15 mouse cellular contexts compared by ENCODE assay signal in the genomic region with DNA sequence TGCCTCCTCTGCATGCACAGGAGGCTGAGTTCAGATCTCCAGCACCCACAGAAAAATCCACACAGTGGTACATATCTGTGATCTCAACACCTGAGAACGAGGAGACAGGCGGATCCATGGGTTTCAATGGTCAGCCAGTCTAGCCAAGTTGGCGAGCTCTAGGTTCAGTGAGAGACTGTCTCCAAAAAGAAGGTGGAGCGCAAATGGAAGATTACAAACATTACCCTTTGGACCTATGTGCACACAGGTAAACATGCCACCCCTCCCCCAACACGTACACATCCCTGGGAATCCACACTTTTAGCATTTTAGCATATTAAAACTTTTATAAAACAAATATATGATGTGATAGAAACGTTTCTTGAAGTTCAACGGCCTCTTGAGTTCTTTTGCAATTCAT. TPM values are rescaled to one million over a fixed set of nuclear protein-coding genes. Genes with fewer than 3 reads are reported as not detected.
DNase-seq lines count a peak whose midpoint lies in the region; ATAC-seq and TF ChIP-seq lines count a peak whose summit lies in the region.
"Had no signal": no experiment of that assay in that cellular context is flagged by ENCODE, and none has a peak within 500 bp of the region (broad histone marks: within the 10 kb centered on the region; RNA-seq: fewer than 3 reads in every experiment).

No protein-coding gene starts in this region.

- H3K36me3 ChIP-seq in hindbrain, embryonic 14.5 days (replicated peaks; ENCODE audit: control insufficient read depth, insufficient read depth) = no peaks in the 10 kb centered on the region
- no peaks in the 10 kb centered on the region for H3K36me3 ChIP-seq in hindbrain, embryonic 16.5 days (ENCODE audit: control insufficient read depth, insufficient read depth, low read length)
- H3K36me3 ChIP-seq in midbrain, embryonic 15.5 days (replicated peaks) = no peaks in the 10 kb centered on the region
- H3K36me3 ChIP-seq in midbrain, embryonic 11.5 days (ENCODE audit: control insufficient read depth, insufficient read depth, low read length) = no peaks in the 10 kb centered on the region
- H3K36me3 ChIP-seq in liver, embryonic 14.5 days (replicated peaks; ENCODE audit: control insufficient read depth, insufficient read depth, low read depth) = no peaks in the 10 kb centered on the region
- H3K36me3 ChIP-seq: G1E; heart, embryonic 15.5 days; limb, embryonic 12.5 days had no signal

- WGBS in hindbrain, embryonic 14.5 days = 89% methylated on average over 7 of the region's 7 CpGs
- WGBS in hindbrain, embryonic 16.5 days = 93% methylated on average over 7 of the region's 7 CpGs
- WGBS in midbrain, embryonic 15.5 days = 88% methylated on average over 7 of the region's 7 CpGs
- 90% methylated on average over 7 of the region's 7 CpGs for WGBS in midbrain, embryonic 11.5 days
- 70% methylated on average over 7 of the region's 7 CpGs for WGBS in liver, embryonic 14.5 days (ENCODE audit: insufficient replicate concordance)

- H3K27me3 ChIP-seq in hindbrain, embryonic 14.5 days (ENCODE audit: control insufficient read depth, insufficient read depth, low read length) = no peaks in the 10 kb centered on the region
- no peaks in the 10 kb centered on the region for H3K27me3 ChIP-seq in hindbrain, embryonic 16.5 days (replicated peaks; ENCODE audit: control insufficient read depth, insufficient read depth, low read length)
- H3K27me3 ChIP-seq in midbrain, embryonic 15.5 days (replicated peaks) = no peaks in the 10 kb centered on the region
- H3K27me3 ChIP-seq in midbrain, embryonic 11.5 days (ENCODE audit: control insufficient read depth, insufficient read depth, low read length) = no peaks in the 10 kb centered on the region
- no peaks in the 10 kb centered on the region for H3K27me3 ChIP-seq in liver, embryonic 14.5 days (ENCODE audit: control insufficient read depth, insufficient read depth, low read length)
- H3K27me3 ChIP-seq: heart, embryonic 15.5 days; limb, embryonic 12.5 days had no signal

- H3K9ac ChIP-seq in hindbrain, embryonic 14.5 days = 0 out of 2 replicates have a peak overlapping the region, but pooled peaks have one; percentile 26
- no peak overlapping the region; the same call in 1 of the 2 replicates for H3K9ac ChIP-seq in hindbrain, embryonic 16.5 days (ENCODE audit: low read depth, low read length)
- no peak overlapping the region for H3K9ac ChIP-seq in midbrain, embryonic 15.5 days
- no peak overlapping the region for H3K9ac ChIP-seq in midbrain, embryonic 11.5 days (ENCODE audit: low read length)
- H3K9ac ChIP-seq in liver, embryonic 14.5 days (replicated peaks) = no peak overlapping the region
- H3K9ac ChIP-seq: heart, embryonic 15.5 days had no signal

- H3K4me2 ChIP-seq in hindbrain, embryonic 14.5 days (replicated peaks) = no peak overlapping the region
- no peak overlapping the region for H3K4me2 ChIP-seq in hindbrain, embryonic 16.5 days (ENCODE audit: low read length)
- no peak overlapping the region for H3K4me2 ChIP-seq in midbrain, embryonic 15.5 days
- no peak overlapping the region for H3K4me2 ChIP-seq in midbrain, embryonic 11.5 days
- H3K4me2 ChIP-seq in liver, embryonic 14.5 days (ENCODE audit: low read depth) = peak overlapping the region; percentile 67

- DNase-seq in hindbrain, embryonic 14.5 days (ENCODE audit: low spot score) = no peak
- no peak for DNase-seq in midbrain, embryonic 11.5 days (ENCODE audit: low spot score, missing footprints)
- no peak for DNase-seq in liver, embryonic 14.5 days (ENCODE audit: low read depth in 3 of 3, low spot score in 3 of 3)
- DNase-seq in cerebellum, adult 18-20 months = no peak
- no peak for DNase-seq in urinary bladder, adult 18-20 months (ENCODE audit: low spot score in 2 of 2)
- DNase-seq: cerebellum, adult 9-10 months; kidney, adult 2 months; kidney, postnatal 14 days; thymus, adult 2 months had no signal

- no peak for TF ChIP-seq CTCF in liver, embryonic 14.5 days (IDR thresholded peaks at IDR 0.05; ENCODE audit: low read depth)

- no peaks in the 10 kb centered on the region for H3K9me3 ChIP-seq in hindbrain, embryonic 14.5 days (ENCODE audit: control insufficient read depth, low read length)
- no peaks in the 10 kb centered on the region for H3K9me3 ChIP-seq in hindbrain, embryonic 16.5 days (ENCODE audit: control insufficient read depth, low read length)
- no peaks in the 10 kb centered on the region for H3K9me3 ChIP-seq in midbrain, embryonic 15.5 days
- no peaks in the 10 kb centered on the region for H3K9me3 ChIP-seq in midbrain, embryonic 11.5 days (ENCODE audit: control insufficient read depth, low read length)
- H3K9me3 ChIP-seq in liver, embryonic 14.5 days (ENCODE audit: control insufficient read depth, low read length) = no peaks in the 10 kb centered on the region
- H3K9me3 ChIP-seq: G1E; heart, embryonic 15.5 days; limb, embryonic 12.5 days had no signal

- no peak for ATAC-seq in hindbrain, embryonic 14.5 days (ENCODE audit: low FRiP score)
- no peak for ATAC-seq in hindbrain, embryonic 16.5 days
- ATAC-seq in midbrain, embryonic 15.5 days (replicated peaks) = peak; percentile 21; the same call in 1 of the 2 replicates
- no peak for ATAC-seq in midbrain, embryonic 11.5 days (ENCODE audit: low FRiP score)
- no peak for ATAC-seq in liver, embryonic 14.5 days (ENCODE audit: insufficient read depth)
- ATAC-seq: CD4-positive, CD25-positive, alpha-beta regulatory T cell, adult 4 months had no signal

- no peak for TF ChIP-seq EP300 in liver, embryonic 14.5 days (IDR thresholded peaks at IDR 0.05; ENCODE audit: low read depth)

- peaks cover 9% of the 10 kb centered on the region for H3K4me1 ChIP-seq in hindbrain, embryonic 14.5 days (replicated peaks; ENCODE audit: control insufficient read depth, insufficient read depth, low read length)
- H3K4me1 ChIP-seq in hindbrain, embryonic 16.5 days (ENCODE audit: control insufficient read depth, insufficient read depth, low read depth, low read length) = peaks cover 7% of the 10 kb centered on the region
- H3K4me1 ChIP-seq in midbrain, embryonic 15.5 days = 0 out of 2 replicates have a peak, but pooled peaks cover 5% of the 10 kb centered on the region
- H3K4me1 ChIP-seq in midbrain, embryonic 11.5 days (ENCODE audit: control insufficient read depth, insufficient read depth, low read length) = peaks cover 7% of the 10 kb centered on the region; the same call in 1 of the 2 replicates
- H3K4me1 ChIP-seq in liver, embryonic 14.5 days (replicated peaks; ENCODE audit: control insufficient read depth in 2 of 2, insufficient read depth in 2 of 2, low read length in 1 of 2) = peaks cover 6 to 14% of the 10 kb centered on the region in 2 experiments; a peak in 3 of 4 replicates

- H3K27ac ChIP-seq in hindbrain, embryonic 14.5 days = 0 out of 2 replicates have a peak overlapping the region, but pooled peaks have one; percentile 65
- no peak overlapping the region for H3K27ac ChIP-seq in hindbrain, embryonic 16.5 days (ENCODE audit: low read depth, low read length)
- H3K27ac ChIP-seq in midbrain, embryonic 15.5 days = no peak overlapping the region
- H3K27ac ChIP-seq in midbrain, embryonic 11.5 days (ENCODE audit: low read depth, low read length) = no peak overlapping the region
- no peak overlapping the region for H3K27ac ChIP-seq in liver, embryonic 14.5 days
- H3K27ac ChIP-seq: heart, embryonic 15.5 days had no signal

- no peak overlapping the region for H3K4me3 ChIP-seq in hindbrain, embryonic 14.5 days (replicated peaks; ENCODE audit: low read length)
- no peak overlapping the region for H3K4me3 ChIP-seq in hindbrain, embryonic 16.5 days (ENCODE audit: low read length)
- no peak overlapping the region for H3K4me3 ChIP-seq in midbrain, embryonic 15.5 days
- no peak overlapping the region for H3K4me3 ChIP-seq in midbrain, embryonic 11.5 days (ENCODE audit: low read depth, low read length)
- no peak overlapping the region for H3K4me3 ChIP-seq in liver, embryonic 14.5 days (ENCODE audit: insufficient read depth in 1 of 2, low read depth in 2 of 2, low read length in 2 of 2)

RNA-seq across cellular contexts. Expression of a gene that starts 21.9 kb away (rescaled TPM):
- 159 and 174 TPM in 2 replicates for polyA plus RNA-seq in hindbrain, embryonic 14.5 days (2014; fragmentation: Nextera tagmentation; extraction: Ambion mirVana)
- polyA plus RNA-seq in hindbrain, embryonic 16.5 days (2015; fragmentation: Nextera tagmentation; extraction: Ambion mirVana) = 176 and 178 TPM in 2 replicates
- polyA plus RNA-seq in midbrain, embryonic 15.5 days (2015; fragmentation: Nextera tagmentation; extraction: Ambion mirVana) = 175 and 192 TPM in 2 replicates
- polyA plus RNA-seq in midbrain, embryonic 11.5 days (2014; fragmentation: Nextera tagmentation; extraction: Ambion mirVana) = 34.2 and 42.2 TPM in 2 replicates
- polyA plus RNA-seq in liver, embryonic 14.5 days (2012; rRNA removed) = 3.1 and 4.2 TPM in 2 replicates
- polyA plus RNA-seq in liver, embryonic 14.5 days (2014; fragmentation: Nextera tagmentation; extraction: Ambion mirVana) = 5.0 and 5.6 TPM in 2 replicates
- polyA plus RNA-seq: G1E had no signal

RNA-seq across cellular contexts. Expression of a gene that starts 51.2 kb away (rescaled TPM):
- 27.3 and 32.6 TPM in 2 replicates for polyA plus RNA-seq in hindbrain, embryonic 14.5 days (2014; fragmentation: Nextera tagmentation; extraction: Ambion mirVana)
- polyA plus RNA-seq in hindbrain, embryonic 16.5 days (2015; fragmentation: Nextera tagmentation; extraction: Ambion mirVana) = 27.9 and 28.4 TPM in 2 replicates
- 27.3 and 27.7 TPM in 2 replicates for polyA plus RNA-seq in midbrain, embryonic 15.5 days (2015; fragmentation: Nextera tagmentation; extraction: Ambion mirVana)
- 39.0 and 42.6 TPM in 2 replicates for polyA plus RNA-seq in midbrain, embryonic 11.5 days (2014; fragmentation: Nextera tagmentation; extraction: Ambion mirVana)
- 10.5 and 16.8 TPM in 2 replicates for polyA plus RNA-seq in liver, embryonic 14.5 days (2012; rRNA removed)
- polyA plus RNA-seq in liver, embryonic 14.5 days (2014; fragmentation: Nextera tagmentation; extraction: Ambion mirVana) = 16.1 and 17.9 TPM in 2 replicates
